Comparison of ENCODE assay signal across 14 mouse cellular contexts in genomic region chr3:121365131-121365530, GRCm38 (mm10).
DNase-seq lines count a peak whose midpoint lies in the region; ATAC-seq and TF ChIP-seq lines count a peak whose summit lies in the region.
"Had no signal": no experiment of that assay in that cellular context is flagged by ENCODE, and none has a peak within 500 bp of the region (broad histone marks: within the 10 kb centered on the region; RNA-seq: fewer than 3 reads in every experiment).

No protein-coding gene starts in this region.

- H3K27me3 ChIP-seq in midbrain, embryonic 12.5 days, result no peaks in the 10 kb centered on the region
- H3K27me3 ChIP-seq in midbrain, embryonic 14.5 days (ENCODE audit: control insufficient read depth, insufficient read depth, low read length), result no peaks in the 10 kb centered on the region
- no peaks in the 10 kb centered on the region for H3K27me3 ChIP-seq in kidney, adult 2 months (replicated peaks; ENCODE audit: control insufficient read depth, insufficient read depth, low read length)
- H3K27me3 ChIP-seq: forebrain, embryonic 15.5 days had no signal

- DNase-seq in midbrain, embryonic 14.5 days, result no peak
- DNase-seq in kidney, adult 2 months, result peak; percentile 77
- peak; percentile 38 to 72 for DNase-seq in kidney, postnatal 25 days
- peak; percentile 23 for DNase-seq in lung, postnatal 14 days
- no peak for DNase-seq in ovary, postnatal 10 days (ENCODE audit: low spot score)
- DNase-seq in left cerebral cortex, postnatal 36 days (ENCODE audit: low spot score in 2 of 2), result no peak
- no peak for DNase-seq in right cerebral cortex, postnatal 10 days (ENCODE audit: low spot score in 2 of 2)
- DNase-seq: cerebellum, postnatal 14 days; gastrocnemius, postnatal 25 days; heart, postnatal 10 days; layer of hippocampus, postnatal 36 days; spleen, adult 18-20 months had no signal

- H3K4me2 ChIP-seq in midbrain, embryonic 12.5 days (replicated peaks), result no peak overlapping the region
- no peak overlapping the region for H3K4me2 ChIP-seq in midbrain, embryonic 14.5 days (ENCODE audit: low read length)
- H3K4me2 ChIP-seq: forebrain, embryonic 15.5 days had no signal

- H3K9me3 ChIP-seq in midbrain, embryonic 12.5 days, result no peaks in the 10 kb centered on the region
- no peaks in the 10 kb centered on the region for H3K9me3 ChIP-seq in midbrain, embryonic 14.5 days (ENCODE audit: control insufficient read depth, low read length)
- H3K9me3 ChIP-seq: forebrain, embryonic 15.5 days had no signal

- WGBS in midbrain, embryonic 12.5 days, result 82% methylated on average over 8 of the region's 8 CpGs
- WGBS in midbrain, embryonic 14.5 days, result 87% methylated on average over 8 of the region's 8 CpGs
- WGBS in kidney, adult 2 months, result 54% methylated on average over 8 of the region's 8 CpGs

- H3K4me1 ChIP-seq in midbrain, embryonic 12.5 days, result no peaks in the 10 kb centered on the region
- H3K4me1 ChIP-seq in midbrain, embryonic 14.5 days (ENCODE audit: control insufficient read depth, insufficient read depth, low read length), result no peaks in the 10 kb centered on the region
- H3K4me1 ChIP-seq in kidney, adult 2 months (ENCODE audit: control insufficient read depth, insufficient read depth, low read length), result no peaks in the 10 kb centered on the region
- H3K4me1 ChIP-seq: forebrain, embryonic 15.5 days had no signal

- no peak overlapping the region for H3K4me3 ChIP-seq in midbrain, embryonic 12.5 days
- H3K4me3 ChIP-seq in midbrain, embryonic 14.5 days (replicated peaks; ENCODE audit: low read depth, low read length), result no peak overlapping the region
- H3K4me3 ChIP-seq in kidney, adult 2 months (ENCODE audit: insufficient read depth, low read depth, low read length), result no peak overlapping the region
- H3K4me3 ChIP-seq: forebrain, embryonic 15.5 days had no signal

- no peak for TF ChIP-seq POLR2A in kidney, adult 2 months (IDR thresholded peaks at IDR 0.05; ENCODE audit: low read depth, low read length)

- intact Hi-C loops in left cerebral cortex, postnatal 36 days (cut with DNase I), result no loop called here

- no peak for ATAC-seq in midbrain, embryonic 12.5 days (ENCODE audit: low FRiP score, low read depth)
- ATAC-seq in midbrain, embryonic 14.5 days (ENCODE audit: low FRiP score, low TSS enrichment), result no peak
- ATAC-seq: forebrain, embryonic 15.5 days had no signal

- H3K27ac ChIP-seq in midbrain, embryonic 12.5 days (replicated peaks), result 0 out of 2 replicates have a peak overlapping the region, but pooled peaks have one; percentile 10
- no peak overlapping the region for H3K27ac ChIP-seq in midbrain, embryonic 14.5 days (replicated peaks; ENCODE audit: low read depth, low read length)
- H3K27ac ChIP-seq in kidney, adult 2 months (ENCODE audit: insufficient read depth, low read depth, low read length), result peak overlapping the region; percentile 61
- H3K27ac ChIP-seq: forebrain, embryonic 15.5 days had no signal

- H3K36me3 ChIP-seq in midbrain, embryonic 12.5 days, result no peaks in the 10 kb centered on the region
- no peaks in the 10 kb centered on the region for H3K36me3 ChIP-seq in midbrain, embryonic 14.5 days (ENCODE audit: control insufficient read depth, insufficient read depth, low read length)
- no peaks in the 10 kb centered on the region for H3K36me3 ChIP-seq in kidney, adult 2 months (ENCODE audit: control insufficient read depth, insufficient read depth, low read length)
- H3K36me3 ChIP-seq: forebrain, embryonic 15.5 days had no signal

- TF ChIP-seq CTCF in kidney, adult 2 months (conservative IDR thresholded peaks at IDR 0.05; ENCODE audit: insufficient read depth, insufficient read length, low read depth, low read length), result no peak

- H3K9ac ChIP-seq in midbrain, embryonic 12.5 days (replicated peaks), result no peak overlapping the region
- H3K9ac ChIP-seq in midbrain, embryonic 14.5 days (replicated peaks; ENCODE audit: low read length), result no peak overlapping the region
- H3K9ac ChIP-seq: forebrain, embryonic 15.5 days had no signal

Comparison
In these comparisons a context has a peak if more than half of its experiments do, and no peak if none do; other contexts are left out.
1. DNase-seq: peak in kidney, adult 2 months (single experiment), kidney, postnatal 25 days (2 of 2) and lung, postnatal 14 days (single experiment); none in midbrain, embryonic 14.5 days (single experiment), ovary, postnatal 10 days (single experiment), left cerebral cortex, postnatal 36 days (0 of 2) and right cerebral cortex, postnatal 10 days (0 of 2).